Mouse (Mus musculus) myocyte (in vitro differentiated cells): ENCODE data around the gene Abca13. TPM values are rescaled to one million over a fixed set of nuclear protein-coding genes. Genes with fewer than 3 reads are reported as not detected.

Source experiments
- H3K27me3 ChIP-seq: one replicate; pipeline ENCODE4 v1.6.1; 2011; ENCODE audit not compliant: control insufficient read depth, insufficient read depth, insufficient read length
- H3K36me3 ChIP-seq: one replicate; pipeline ENCODE4 v1.6.1; 2011; ENCODE audit not compliant: control insufficient read depth, insufficient read depth
- H3K4me2 ChIP-seq: one replicate; pipeline ENCODE4 v1.6.1; 2011; ENCODE audit warnings: low read depth, control low read depth
- H3K4me3 ChIP-seq: one replicate; pipeline ENCODE4 v1.5.1; 2011; ENCODE audit warnings: mild to moderate bottlenecking, control low read depth, moderate library complexity
- H3K79me2 ChIP-seq: one replicate; pipeline ENCODE4 v1.6.1; 2011; ENCODE audit not compliant: control insufficient read depth, insufficient read depth
- H3ac ChIP-seq: one replicate; pipeline ENCODE4 v1.6.1; 2011; ENCODE audit not compliant: control insufficient read depth, insufficient read length
- CEBPB ChIP-seq: IDR thresholded peaks from 2 replicates; pipeline ENCODE4 v1.6.1; 2011; ENCODE audit warnings: mild to moderate bottlenecking, moderate library complexity; ENCODE audit not compliant: poor library complexity, insufficient read depth, severe bottlenecking
- E2F4 ChIP-seq: IDR thresholded peaks from one replicate; pipeline ENCODE4 v1.6.1; 2011; ENCODE audit warnings: mild to moderate bottlenecking, control low read depth, moderate library complexity; ENCODE audit not compliant: insufficient read depth
- MAX ChIP-seq: IDR thresholded peaks from one replicate; pipeline ENCODE4 v1.6.1; 2011; ENCODE audit warnings: low read depth, mild to moderate bottlenecking, control low read depth
- MYOD1 ChIP-seq, 3 experiments: IDR thresholded peaks; one replicate each; pipeline ENCODE4 v1.6.1; 2011; ENCODE audit warnings: control low read depth in 2 of 3, low read depth in 2 of 3, mild to moderate bottlenecking in 2 of 3, moderate library complexity in 1 of 3; ENCODE audit not compliant: insufficient read length in 2 of 3, control insufficient read depth in 1 of 3
- MYOG ChIP-seq, 3 experiments: IDR thresholded peaks; one replicate each; pipeline ENCODE4 v1.6.1; 2011; ENCODE audit warnings: control low read depth in 2 of 3, low read depth in 2 of 3, mild to moderate bottlenecking in 2 of 3; ENCODE audit not compliant: insufficient read length in 2 of 3, control insufficient read depth in 1 of 3, insufficient read depth in 1 of 3
- POLR2A ChIP-seq: IDR thresholded peaks from one replicate; pipeline ENCODE4 v1.6.1; 2011; ENCODE audit warnings: low read depth, mild to moderate bottlenecking, control low read depth, moderate library complexity; ENCODE audit not compliant: insufficient read length
- POLR2AphosphoS2 ChIP-seq: IDR thresholded peaks from one replicate; pipeline ENCODE4 v1.6.1; 2011; ENCODE audit warnings: low read depth, control low read depth; ENCODE audit not compliant: insufficient read length
- REST ChIP-seq: IDR thresholded peaks from one replicate; pipeline ENCODE4 v1.6.1; 2011; ENCODE audit warnings: mild to moderate bottlenecking, control low read depth, moderate library complexity; ENCODE audit not compliant: insufficient read depth, insufficient read length
- SRF ChIP-seq: IDR thresholded peaks from one replicate; pipeline ENCODE4 v1.6.1; 2011; ENCODE audit warnings: low read depth; ENCODE audit not compliant: control insufficient read depth, insufficient read length
- TCF12 ChIP-seq: IDR thresholded peaks from one replicate; pipeline ENCODE4 v1.6.1; 2011; ENCODE audit warnings: mild to moderate bottlenecking, control low read depth; ENCODE audit not compliant: poor library complexity, insufficient read depth, severe bottlenecking
- TCF3 ChIP-seq: IDR thresholded peaks from one replicate; pipeline ENCODE4 v1.6.1; 2011; ENCODE audit warnings: low read depth, control low read depth; ENCODE audit not compliant: insufficient read length
- USF1 ChIP-seq: IDR thresholded peaks from one replicate; pipeline ENCODE4 v1.6.1; 2011; ENCODE audit warnings: low read depth, mild to moderate bottlenecking, control low read depth, moderate library complexity
- polyA plus RNA-seq: library from polyadenylated mRNA; unstranded; fragments of >200 nt; fragmentation: generic; extraction: Trizol; gene quantifications from one replicate; pipeline ENCODE4 v1.2.1, GENCODE M21; 2012; ENCODE audit warnings: missing spikeins

The Abca13 gene
- polyA plus RNA-seq, 1 experiment = 0.05 TPM

DNA sequence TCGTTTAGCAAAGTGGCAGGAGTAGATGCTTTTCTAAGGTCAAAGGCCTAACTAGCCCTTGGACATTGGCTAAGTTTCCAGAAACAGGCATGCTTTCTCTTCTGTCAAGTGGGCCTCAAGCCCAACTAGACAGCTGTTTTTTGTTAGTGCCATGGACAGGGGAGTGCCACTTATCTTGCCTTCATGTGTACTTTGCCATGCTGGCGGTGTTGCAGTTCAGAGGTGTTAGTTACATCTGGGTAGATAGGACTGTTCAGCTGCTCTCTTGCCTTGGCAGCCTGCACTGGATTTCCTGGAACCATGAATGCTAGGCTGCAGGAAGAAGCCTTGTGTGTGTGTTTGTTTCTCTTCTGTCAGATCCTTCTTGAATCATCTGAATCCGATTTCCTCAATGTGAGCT lies 235.7 kb downstream of the Abca13 start:
- Histone ChIP-seq H3K27me3 (no peaks in the 10 kb centered on the region), H3K79me2 (no peaks in the 10 kb centered on the region), H3ac (no peak overlapping the region), H3K4me3 (no peak overlapping the region), H3K36me3 (no peaks in the 10 kb centered on the region), H3K4me2 (no peak overlapping the region)
- no peak for TF ChIP-seq SRF
- TF ChIP-seq MYOG (IDR thresholded peaks at IDR 0.05; ENCODE audit: control insufficient read depth in 1 of 3, insufficient read depth in 1 of 3, insufficient read length in 2 of 3, low read depth in 2 of 3) = no peak
- no peak for TF ChIP-seq TCF12
- TF ChIP-seq MAX = no peak
- TF ChIP-seq E2F4 = no peak
- TF ChIP-seq MYOD1 (IDR thresholded peaks at IDR 0.05; ENCODE audit: control insufficient read depth in 1 of 3, insufficient read length in 2 of 3, low read depth in 2 of 3) = no peak
- TF ChIP-seq POLR2A = no peak
- no peak for TF ChIP-seq CEBPB
- no peak for TF ChIP-seq USF1
- no peak for TF ChIP-seq POLR2AphosphoS2
- no peak for TF ChIP-seq TCF3
- no peak for TF ChIP-seq REST

DNA sequence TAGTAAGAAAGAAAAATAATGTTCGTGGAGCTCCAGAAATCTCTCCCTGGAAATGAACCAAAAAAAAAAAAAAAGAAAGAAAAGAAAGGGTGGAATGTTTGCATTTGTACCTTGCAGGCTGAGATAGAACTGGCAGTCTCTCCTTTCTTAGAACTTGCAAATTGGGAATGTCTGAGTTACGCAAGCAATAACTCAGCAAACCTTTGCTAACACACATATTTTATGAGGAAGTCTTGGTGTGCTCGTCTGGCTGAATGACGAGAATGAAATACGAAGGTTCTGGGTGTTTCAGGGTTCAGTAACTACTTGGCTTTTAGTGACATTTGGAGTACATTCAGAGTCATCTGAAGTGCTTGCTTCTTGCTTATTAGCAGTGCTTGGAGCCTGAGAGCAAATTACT lies 241.1 kb downstream of the Abca13 start:
- Histone ChIP-seq H3K79me2 (no peaks in the 10 kb centered on the region), H3K4me3 (no peak overlapping the region), H3ac (no peak overlapping the region), H3K4me2 (no peak overlapping the region), H3K27me3 (no peaks in the 10 kb centered on the region), H3K36me3 (no peaks in the 10 kb centered on the region)
- TF ChIP-seq REST = no peak
- TF ChIP-seq CEBPB = no peak

DNA sequence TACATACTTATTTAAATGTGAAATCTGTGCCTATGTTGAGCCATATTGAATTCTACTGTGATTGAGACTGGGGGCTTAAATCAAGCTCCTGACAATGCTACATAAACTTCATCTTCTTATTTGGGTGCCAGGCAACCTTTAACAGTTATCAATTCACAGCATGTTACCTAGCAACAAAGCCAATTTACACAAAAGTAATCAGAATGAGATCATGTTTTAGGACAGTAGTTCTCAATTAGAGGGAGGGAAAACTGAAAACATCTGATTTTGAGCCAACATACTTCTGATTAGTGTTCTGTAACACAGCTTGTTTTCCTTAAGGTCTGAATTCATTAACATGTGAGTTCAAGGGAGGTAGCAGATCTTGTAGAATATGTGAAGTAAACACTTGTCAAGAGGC lies 244.9 kb downstream of the Abca13 start:
- no peak overlapping the region for H3K4me2 ChIP-seq
- H3ac ChIP-seq = no peak overlapping the region
- H3K79me2 ChIP-seq = no peaks in the 10 kb centered on the region
- H3K36me3 ChIP-seq = no peaks in the 10 kb centered on the region
- H3K27me3 ChIP-seq = no peaks in the 10 kb centered on the region
- no peak overlapping the region for H3K4me3 ChIP-seq
- TF ChIP-seq MYOD1 (IDR thresholded peaks at IDR 0.05; ENCODE audit: control insufficient read depth in 1 of 3, insufficient read length in 2 of 3, low read depth in 2 of 3) (no peak), MYOG (IDR thresholded peaks at IDR 0.05; ENCODE audit: control insufficient read depth in 1 of 3, insufficient read depth in 1 of 3, insufficient read length in 2 of 3, low read depth in 2 of 3) (no peak), CEBPB (no peak), TCF3 (no peak), SRF (no peak), REST (no peak), TCF12 (no peak), E2F4 (no peak), MAX (no peak)

DNA sequence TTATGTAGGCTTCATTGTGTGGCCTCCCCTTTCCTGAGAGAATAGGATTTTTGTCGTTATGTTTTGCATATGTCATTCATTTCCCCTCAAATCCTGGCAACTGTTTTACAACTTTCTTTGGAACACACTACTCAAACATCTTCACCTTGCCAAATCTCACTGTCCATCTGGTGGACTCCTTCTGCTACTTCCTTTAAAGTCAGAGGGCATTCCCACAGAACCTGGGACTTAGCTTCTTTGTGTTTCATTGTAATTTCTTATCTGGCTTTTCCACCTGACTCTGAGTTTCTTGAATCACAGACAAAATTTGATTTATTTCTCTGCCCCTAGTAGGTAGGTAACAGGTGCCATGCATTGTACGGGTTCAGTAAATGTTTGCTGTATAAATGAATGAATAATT lies 248.0 kb downstream of the Abca13 start:
- Histone ChIP-seq H3K4me3 (no peak overlapping the region), H3K36me3 (no peaks in the 10 kb centered on the region), H3ac (no peak overlapping the region), H3K4me2 (no peak overlapping the region), H3K27me3 (no peaks in the 10 kb centered on the region), H3K79me2 (no peaks in the 10 kb centered on the region)
- no peak for TF ChIP-seq POLR2AphosphoS2
- TF ChIP-seq MYOG (IDR thresholded peaks at IDR 0.05; ENCODE audit: control insufficient read depth in 1 of 3, insufficient read depth in 1 of 3, insufficient read length in 2 of 3, low read depth in 2 of 3) = no peak
- TF ChIP-seq REST = no peak
- TF ChIP-seq SRF = no peak
- no peak for TF ChIP-seq USF1
- no peak for TF ChIP-seq MYOD1 (IDR thresholded peaks at IDR 0.05; ENCODE audit: control insufficient read depth in 1 of 3, insufficient read length in 2 of 3, low read depth in 2 of 3)
- TF ChIP-seq TCF12 = no peak

DNA sequence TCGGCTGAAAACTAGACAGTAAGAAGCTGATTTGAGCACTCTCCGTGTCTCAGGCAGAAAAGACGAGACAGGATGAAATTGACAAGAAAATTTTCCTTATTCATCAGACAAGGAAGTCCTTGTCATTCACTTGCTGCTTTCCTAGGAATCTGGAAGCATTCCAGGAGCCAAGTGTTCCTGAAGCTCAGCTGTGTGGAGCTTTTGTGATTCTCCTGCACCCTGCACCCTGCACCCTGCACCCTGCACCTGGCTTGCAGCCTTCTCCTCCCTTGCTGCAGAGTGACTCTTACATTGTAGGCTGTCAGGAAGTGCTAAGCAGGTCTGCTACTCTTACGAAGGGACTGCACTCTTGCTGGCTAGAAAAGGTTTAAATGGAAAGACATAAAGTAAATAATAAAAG lies 249.4 kb downstream of the Abca13 start:
- Histone ChIP-seq H3K36me3 (no peaks in the 10 kb centered on the region), H3K27me3 (no peaks in the 10 kb centered on the region), H3K4me2 (no peak overlapping the region), H3ac (no peak overlapping the region), H3K4me3 (no peak overlapping the region), H3K79me2 (no peaks in the 10 kb centered on the region)
- TF ChIP-seq REST = no peak
- no peak for TF ChIP-seq E2F4
- no peak for TF ChIP-seq USF1
- TF ChIP-seq MAX = no peak

DNA sequence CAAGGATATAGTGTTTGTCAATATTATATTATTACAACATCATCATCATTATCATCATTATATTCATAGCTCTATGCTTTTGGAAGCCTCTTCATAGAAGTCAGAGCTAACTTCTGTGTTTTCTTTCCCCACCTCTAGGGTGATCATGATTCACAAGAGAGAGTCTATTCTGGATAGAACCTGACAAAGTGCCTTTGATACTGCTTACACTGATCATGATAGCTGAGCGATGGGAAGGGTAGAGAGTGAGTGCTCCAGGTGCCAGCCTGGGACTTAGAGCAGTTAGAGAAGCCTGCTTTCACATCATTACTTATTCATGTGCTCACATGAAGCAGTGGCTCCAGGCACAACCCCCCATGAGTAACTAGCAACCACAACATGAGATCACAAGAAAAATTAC lies 280.7 kb downstream of the Abca13 start:
- no peak for TF ChIP-seq MAX
- no peak overlapping the region for H3K4me3 ChIP-seq
- H3K27me3 ChIP-seq = no peaks in the 10 kb centered on the region
- no peaks in the 10 kb centered on the region for H3K36me3 ChIP-seq
- H3ac ChIP-seq = no peak overlapping the region
- H3K79me2 ChIP-seq = no peaks in the 10 kb centered on the region
- H3K4me2 ChIP-seq = no peak overlapping the region
